Mouse (Mus musculus) cerebellum, adult 8-10 months (tissue): ENCODE results near the gene Gabarap.
"Not testable (repeated sequence)": the region's sequence is repeated elsewhere in the genome, so short reads cannot be mapped to it uniquely, and the experiment has no call there.

Source experiments
- DNase-seq: peaks from one replicate; pipeline ENCODE4 v3.0.0; 2022

The Gabarap gene

GRCm38 (mm10) chr11:69990850-69991691 lies at the start of gene Gabarap:
Gene Gabarap, plus strand, starts transcription at chr11:69991143.
- DNase-seq, result peak; percentile 94

GRCm38 (mm10) chr11:69945216-69945615 lies 45.7 kb upstream of the Gabarap start:
- no peak for DNase-seq

DNA sequence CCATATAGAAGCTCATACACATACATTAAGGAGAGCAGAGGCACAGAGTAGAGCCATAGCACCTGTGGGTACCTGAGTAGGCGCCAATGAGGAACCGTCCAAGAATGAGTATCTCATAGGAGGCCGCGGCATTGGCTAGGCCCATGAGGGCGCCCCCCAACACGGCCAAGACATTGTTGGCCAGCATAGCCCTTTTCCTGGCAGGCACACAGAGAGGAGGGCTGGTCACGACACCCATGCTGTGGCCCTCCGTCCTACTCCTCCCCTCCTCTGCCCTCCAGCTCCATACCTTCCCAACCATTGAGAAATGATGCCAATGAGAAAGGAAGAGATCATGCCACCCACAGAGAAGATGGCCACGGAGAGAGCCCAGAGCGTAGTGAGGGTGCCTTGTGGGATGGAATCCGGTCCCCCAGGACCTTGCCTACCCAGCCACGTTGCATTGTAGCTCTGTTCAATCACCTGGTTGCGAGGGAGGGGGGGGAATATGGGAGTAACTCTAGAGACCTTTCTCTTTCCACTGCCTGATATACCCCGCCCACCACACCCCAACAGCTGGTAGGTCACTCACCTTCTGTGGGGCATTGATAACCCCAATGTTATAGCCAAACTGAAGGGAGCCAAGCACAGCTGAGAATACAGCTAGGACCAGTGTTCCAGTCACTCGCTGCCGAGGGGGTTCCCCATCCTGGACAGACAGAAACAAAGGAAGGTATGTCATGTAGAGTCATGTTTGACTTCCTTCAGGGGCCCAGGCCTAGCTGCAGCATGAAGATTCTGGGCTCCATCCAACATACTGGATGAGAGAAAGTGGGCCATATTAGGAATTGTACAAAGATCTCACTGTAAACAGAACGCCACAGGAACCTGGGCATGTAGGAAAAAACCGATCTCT lies 44.7 kb upstream of the Gabarap start:
- no peak for DNase-seq

DNA sequence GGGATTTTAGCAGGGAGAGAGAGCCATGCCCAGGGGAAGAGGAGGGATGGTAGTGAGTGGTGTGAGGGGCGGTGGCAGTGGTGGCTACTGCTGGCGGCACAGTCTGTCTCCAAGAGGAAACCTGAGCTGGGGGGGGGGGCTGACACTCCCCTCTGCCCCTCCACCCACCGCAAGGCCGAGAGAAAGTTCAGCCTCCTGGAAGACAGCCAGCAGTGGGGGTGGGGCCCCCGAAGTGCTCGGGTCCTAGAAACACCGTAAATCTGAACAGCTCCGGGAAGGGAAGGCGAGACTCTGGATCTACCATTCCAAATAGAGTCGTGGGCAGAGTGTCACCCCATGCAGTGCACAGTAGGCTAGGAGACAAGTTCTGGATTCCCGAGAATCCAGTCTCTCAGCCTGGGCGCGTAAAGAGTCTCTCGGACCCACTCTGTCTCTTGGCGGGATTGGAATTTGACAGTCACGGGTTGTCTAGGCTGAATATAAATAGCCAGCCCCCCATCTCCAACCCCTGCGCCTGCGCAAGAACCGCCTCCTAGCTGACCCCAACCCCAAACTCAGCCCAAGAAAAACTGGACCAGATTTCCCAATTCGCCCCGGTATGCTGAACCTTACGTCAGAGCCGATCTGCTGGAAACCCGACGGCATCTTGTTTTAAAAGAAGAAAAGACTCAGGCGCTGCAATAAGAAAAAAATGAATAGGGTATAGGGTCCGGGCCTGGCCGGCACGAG lies 43.4 kb upstream of the Gabarap start:
- DNase-seq, result no peak

DNA sequence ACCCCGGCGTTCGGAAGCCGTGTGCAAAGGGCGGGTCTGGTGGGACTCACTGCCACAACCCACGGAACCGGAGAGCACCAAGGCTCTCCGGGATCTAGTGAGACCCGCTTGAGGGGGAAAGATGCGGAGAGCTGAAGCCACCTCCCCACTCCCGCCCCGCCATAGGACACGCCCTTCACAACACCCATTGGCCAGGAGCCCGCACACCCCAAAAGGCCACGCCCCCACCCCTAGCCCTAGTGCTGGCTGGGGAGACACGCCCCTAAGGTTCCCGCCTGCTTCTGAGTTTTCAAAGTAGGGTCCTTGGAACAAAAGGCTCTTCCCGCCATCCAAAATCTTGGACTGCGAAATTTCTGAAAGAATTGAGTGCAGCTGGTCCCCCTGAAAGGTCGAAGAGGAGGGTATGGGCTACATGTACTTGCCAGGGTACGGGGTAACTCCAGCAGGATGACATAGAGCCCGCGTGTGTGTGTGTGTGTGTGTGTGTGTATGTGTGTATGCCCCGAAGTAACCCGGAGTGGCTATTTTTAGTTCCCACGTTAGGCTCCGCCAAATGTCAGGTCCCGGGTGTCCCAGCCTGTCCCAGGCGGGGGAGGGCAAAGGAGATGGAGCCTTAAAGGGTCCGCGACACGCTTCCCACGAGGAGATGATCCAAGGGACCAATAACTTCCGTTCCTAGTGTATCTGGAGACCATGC lies 42.7 kb upstream of the Gabarap start, which contains the start of gene Slc2a4:
TSS of gene Slc2a4 (minus strand) at position 123 of the 697 bp plus-strand sequence.
- DNase-seq, result peak; percentile 45

GRCm38 (mm10) chr11:69948763-69949150 lies 42.2 kb upstream of the Gabarap start:
- peak; percentile 77 for DNase-seq

DNA sequence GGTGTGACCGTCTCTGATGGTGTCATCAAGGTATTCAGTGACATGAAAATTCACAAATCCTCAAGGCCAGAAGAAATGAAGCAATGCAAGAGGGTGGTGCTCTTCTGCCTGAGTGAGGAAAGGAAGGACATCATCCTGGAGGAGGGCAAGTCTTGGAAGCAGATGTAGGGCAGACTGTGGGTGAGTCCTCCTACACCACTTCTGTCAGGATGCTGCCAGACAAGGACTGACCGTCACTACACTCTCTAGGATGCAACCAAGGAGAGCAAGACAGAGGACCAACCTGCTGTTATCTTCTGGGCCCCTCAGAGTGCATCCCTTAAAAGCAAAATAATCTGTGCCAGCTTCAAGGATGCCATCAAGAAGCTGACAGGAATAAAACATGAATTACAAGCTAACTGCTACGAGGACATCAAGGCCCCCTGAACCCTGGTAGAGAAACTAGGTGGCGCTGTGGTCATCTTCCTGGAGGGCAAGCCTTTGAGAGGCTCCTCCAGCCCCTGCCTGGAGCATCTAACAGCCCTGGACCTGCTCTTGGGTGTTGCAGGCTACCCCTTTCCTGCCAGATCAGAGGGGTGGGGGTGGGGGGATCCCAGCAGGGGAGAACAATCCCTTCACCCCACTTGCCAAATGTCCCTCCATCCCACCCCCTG lies 40.0 kb upstream of the Gabarap start:
- no peak for DNase-seq

DNA sequence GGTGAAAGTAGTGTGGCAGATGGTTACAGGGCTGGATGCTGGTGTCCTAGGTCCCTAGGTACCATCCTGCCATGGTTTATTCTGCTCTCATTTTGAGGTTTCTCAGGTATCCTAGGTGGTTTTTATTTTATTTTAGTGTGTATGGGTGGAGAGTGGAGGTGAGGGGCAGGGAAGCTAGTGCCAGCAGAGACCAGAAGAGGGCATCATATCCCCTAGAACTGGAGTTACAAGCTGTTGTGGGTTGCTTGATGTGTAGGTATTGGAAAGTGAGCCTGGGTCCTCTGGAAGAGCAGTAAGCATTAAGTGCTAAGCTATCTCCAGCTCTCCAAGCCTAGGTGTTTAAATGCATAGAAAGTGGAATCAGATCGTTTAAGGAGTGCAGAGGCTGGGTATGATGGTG lies 38.7 kb upstream of the Gabarap start:
- no peak for DNase-seq

DNA sequence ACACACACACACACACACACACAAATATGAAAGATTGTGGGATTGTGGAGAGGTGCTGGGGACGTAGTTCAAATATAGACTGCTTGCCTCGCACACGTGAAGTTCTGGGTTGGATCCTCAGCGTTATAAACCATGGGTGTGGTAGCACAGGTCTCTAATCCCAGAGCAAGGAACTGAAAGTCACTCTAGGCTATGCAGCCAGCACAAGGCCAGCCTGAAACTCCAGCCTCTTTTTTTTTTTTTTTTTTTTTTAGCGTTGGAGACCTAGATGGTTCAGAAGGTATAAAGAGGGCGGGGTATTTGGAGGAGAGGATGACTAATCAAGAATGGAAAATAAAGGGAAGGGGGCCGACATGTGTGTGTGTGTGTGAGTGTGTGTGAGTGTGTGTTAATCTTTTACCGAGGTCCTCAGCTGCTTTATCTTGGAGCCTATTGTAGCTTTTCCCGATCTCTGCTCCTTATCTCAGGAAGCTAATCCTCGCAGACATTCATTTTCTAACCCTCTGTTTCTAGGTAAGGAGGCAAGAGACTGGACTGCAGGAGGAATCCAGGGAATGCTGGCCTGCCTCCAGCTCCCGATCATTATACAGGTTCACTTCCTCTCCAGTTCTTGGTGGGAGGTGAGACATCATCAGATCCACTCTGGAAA lies 37.6 kb upstream of the Gabarap start:
- no peak for DNase-seq

DNA sequence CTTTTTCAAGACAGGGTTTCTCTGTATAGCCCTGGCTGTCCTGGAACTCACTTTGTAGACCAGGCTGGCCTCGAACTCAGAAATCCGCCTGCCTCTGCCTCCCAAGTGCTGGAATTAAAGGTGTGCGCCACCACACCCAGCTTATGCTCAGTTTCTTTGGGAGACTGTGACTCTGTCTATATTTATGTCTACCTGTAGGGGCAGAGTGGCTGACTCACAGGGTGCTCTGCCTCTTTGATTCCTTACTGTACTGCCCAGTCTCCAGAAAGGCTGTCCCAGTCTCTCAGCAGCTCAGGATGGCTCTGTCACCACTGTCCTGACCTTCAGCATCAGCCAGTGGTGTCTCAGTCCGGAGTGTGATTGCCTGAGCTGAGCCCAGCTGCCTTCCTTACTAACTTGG lies 35.3 kb upstream of the Gabarap start:
- not testable (repeated sequence) for DNase-seq

DNA sequence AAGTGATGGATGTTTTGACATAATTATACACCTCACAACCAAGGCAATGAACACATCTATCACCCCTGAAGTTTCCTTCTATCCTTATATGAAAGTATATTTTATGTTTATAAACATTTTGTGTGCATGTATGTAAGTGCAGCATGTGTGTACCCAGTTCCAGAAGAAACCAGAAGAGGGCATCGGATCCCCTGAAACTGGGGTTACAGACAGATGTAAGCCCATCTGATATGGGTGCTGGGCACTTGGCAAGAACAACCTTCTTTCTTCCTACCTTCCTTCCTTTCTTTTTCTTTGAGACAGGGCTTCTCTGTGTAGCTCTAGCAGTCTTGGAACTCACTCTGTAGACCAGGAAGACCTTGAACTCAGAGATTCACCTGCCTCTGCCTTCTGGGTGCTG lies 34.7 kb upstream of the Gabarap start:
- no peak for DNase-seq

DNA sequence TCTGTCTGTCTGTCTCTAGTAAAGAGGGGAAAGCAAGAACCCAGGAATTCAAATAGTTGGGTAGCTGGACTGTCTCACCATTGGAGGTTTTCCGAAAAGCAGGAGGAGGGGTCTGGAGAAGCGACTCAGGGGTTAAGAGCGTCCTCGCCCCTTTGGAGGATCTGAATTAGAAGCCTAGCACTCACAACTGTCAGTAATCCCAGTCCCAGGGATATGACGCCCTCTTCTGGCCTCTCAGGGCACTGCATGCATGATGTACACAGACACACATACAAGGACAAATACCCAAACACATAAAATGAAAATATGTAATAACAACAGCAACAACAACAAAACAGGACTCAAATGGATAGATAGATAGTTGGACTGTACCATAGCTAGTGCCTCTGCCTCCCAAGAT lies 30.3 kb upstream of the Gabarap start:
- DNase-seq, result no peak

- no peak for DNase-seq
These were observed 29.1 kb upstream of the Gabarap start for GRCm38 (mm10) chr11:69961841-69962240.

GRCm38 (mm10) chr11:69964650-69965270 lies 26.2 kb upstream of the Gabarap start, which contains the start of gene Cldn7:
Gene Cldn7, plus strand, starts transcription at chr11:69964779.
- DNase-seq, result no peak

- no peak for DNase-seq
These were observed 25.5 kb upstream of the Gabarap start for GRCm38 (mm10) chr11:69965271-69966005.

GRCm38 (mm10) chr11:69966006-69966859 lies 24.7 kb upstream of the Gabarap start:
- DNase-seq, result no peak

- DNase-seq, result no peak
These were observed 24.0 kb upstream of the Gabarap start for GRCm38 (mm10) chr11:69966860-69967517.

- no peak for DNase-seq
These were observed 22.1 kb upstream of the Gabarap start for GRCm38 (mm10) chr11:69968793-69969192.
